Mouse (Mus musculus): Measurements from ENCODE around the gene Nin.

DNA sequence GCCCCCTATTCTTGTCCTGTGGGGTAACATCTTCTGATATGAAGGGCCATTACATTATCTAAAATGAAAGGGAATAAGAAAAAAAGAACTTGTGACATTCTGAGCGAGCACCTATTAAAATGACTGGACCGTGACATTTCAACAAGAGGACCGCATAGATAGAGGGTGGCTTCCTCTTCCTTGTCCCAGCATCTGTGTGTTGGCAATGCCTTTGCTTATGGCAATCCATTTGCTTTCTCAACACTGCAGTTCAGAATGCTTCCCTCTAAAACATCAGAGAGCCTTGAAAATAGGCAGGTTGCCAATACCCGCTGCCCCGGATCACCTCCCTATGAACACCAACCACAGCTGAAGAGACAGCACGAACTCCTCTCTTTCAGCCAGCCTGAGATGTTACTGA lies 3.6 kb downstream of the Nin start:
- TF ChIP-seq CTCF (IDR thresholded peaks at IDR 0.05; ENCODE audit: low read depth) (no peak), EP300 (optimal IDR thresholded peaks at IDR 0.05) (no peak)
